Mouse (Mus musculus): ENCODE data around the gene Ank2.

- TF ChIP-seq CTCF (IDR thresholded peaks at IDR 0.05), result no peak
- no peak for TF ChIP-seq EP300 (IDR thresholded peaks at IDR 0.05)
These were observed 483.6 kb downstream of the Ank2 start for GRCm38 (mm10) chr3:127015596-127015995.

All from lung, postnatal 0 days (tissue).